Mouse (Mus musculus): Measurements from ENCODE around the gene Vps35l. TPM values are rescaled to one million over a fixed set of nuclear protein-coding genes. Genes with fewer than 3 reads are reported as not detected.
A peak's percentile ranks its signal among the peaks of the same experiment; 100 is the strongest.

Vps35l gene
- 91.0 and 95.1 TPM in 2 replicates for polyA plus RNA-seq (2014; fragmentation: Nextera tagmentation; extraction: Ambion mirVana)

- DNase-seq (ENCODE audit: low spot score) = peak; percentile 93
- peaks cover 6% of the 10 kb centered on the region for H3K4me1 ChIP-seq (ENCODE audit: control insufficient read depth, insufficient read depth, low read length)
- WGBS = 2% methylated on average over 16 of the region's 16 CpGs
- H3K9me3 ChIP-seq (replicated peaks; ENCODE audit: control insufficient read depth, low read length) = no peaks in the 10 kb centered on the region
- peaks cover 20% of the 10 kb centered on the region for H3K36me3 ChIP-seq (ENCODE audit: control insufficient read depth, insufficient read depth, low read length)
- peak within 1 kb of the TSS; percentile 62 for H3K4me3 ChIP-seq (ENCODE audit: low read depth, low read length)
- peak within 1 kb of the TSS; percentile 79 for H3K4me2 ChIP-seq (ENCODE audit: low read length)
- H3K9ac ChIP-seq (ENCODE audit: low read length) = peak within 1 kb of the TSS; percentile 71
- peak; percentile 93 for ATAC-seq
- no peaks in the 10 kb centered on the region for H3K27me3 ChIP-seq (replicated peaks; ENCODE audit: control insufficient read depth, insufficient read depth, low read length)
- H3K27ac ChIP-seq (ENCODE audit: low read depth, low read length) = peak within 1 kb of the TSS; percentile 73
Measured at GRCm38 (mm10) chr7:118739975-118740531, at the start of gene Vps35l. Gene Vps35l, plus strand, starts transcription at chr7:118740226.

GRCm38 (mm10) chr7:118691287-118691686 is 48.7 kb upstream of the Vps35l start:
- Histone ChIP-seq H3K27ac (ENCODE audit: low read depth, low read length) (no peak overlapping the region), H3K4me2 (ENCODE audit: low read length) (no peak overlapping the region), H3K9me3 (replicated peaks; ENCODE audit: control insufficient read depth, low read length) (no peaks in the 10 kb centered on the region), H3K27me3 (replicated peaks; ENCODE audit: control insufficient read depth, insufficient read depth, low read length) (no peaks in the 10 kb centered on the region), H3K4me3 (ENCODE audit: low read depth, low read length) (no peak overlapping the region), H3K36me3 (ENCODE audit: control insufficient read depth, insufficient read depth, low read length) (peaks cover 97% of the 10 kb centered on the region), H3K4me1 (ENCODE audit: control insufficient read depth, insufficient read depth, low read length) (no peaks in the 10 kb centered on the region), H3K9ac (ENCODE audit: low read length) (no peak overlapping the region)
- no peak for DNase-seq (ENCODE audit: low spot score)
- 91% methylated on average over 2 of the region's 2 CpGs for WGBS
- no peak for ATAC-seq

- Histone ChIP-seq H3K4me3 (ENCODE audit: low read depth, low read length) (no peak overlapping the region), H3K9me3 (replicated peaks; ENCODE audit: control insufficient read depth, low read length) (no peaks in the 10 kb centered on the region), H3K27ac (ENCODE audit: low read depth, low read length) (no peak overlapping the region), H3K4me1 (ENCODE audit: control insufficient read depth, insufficient read depth, low read length) (no peaks in the 10 kb centered on the region), H3K9ac (ENCODE audit: low read length) (no peak overlapping the region), H3K4me2 (ENCODE audit: low read length) (no peak overlapping the region), H3K36me3 (ENCODE audit: control insufficient read depth, insufficient read depth, low read length) (peaks cover 74% of the 10 kb centered on the region), H3K27me3 (replicated peaks; ENCODE audit: control insufficient read depth, insufficient read depth, low read length) (no peaks in the 10 kb centered on the region)
- WGBS = 98% methylated on average over 6 of the region's 6 CpGs
- DNase-seq (ENCODE audit: low spot score) = no peak
- no peak for ATAC-seq
Measured at GRCm38 (mm10) chr7:118696146-118696545, 43.9 kb upstream of the Vps35l start.

GRCm38 (mm10) chr7:118697168-118697567 is 42.9 kb upstream of the Vps35l start:
- Histone ChIP-seq H3K4me2 (ENCODE audit: low read length) (no peak overlapping the region), H3K9ac (ENCODE audit: low read length) (no peak overlapping the region), H3K36me3 (ENCODE audit: control insufficient read depth, insufficient read depth, low read length) (peaks cover 71% of the 10 kb centered on the region), H3K9me3 (replicated peaks; ENCODE audit: control insufficient read depth, low read length) (no peaks in the 10 kb centered on the region), H3K4me1 (ENCODE audit: control insufficient read depth, insufficient read depth, low read length) (no peaks in the 10 kb centered on the region), H3K27ac (ENCODE audit: low read depth, low read length) (no peak overlapping the region), H3K4me3 (ENCODE audit: low read depth, low read length) (no peak overlapping the region), H3K27me3 (replicated peaks; ENCODE audit: control insufficient read depth, insufficient read depth, low read length) (no peaks in the 10 kb centered on the region)
- WGBS = 89% methylated on average over 4 of the region's 4 CpGs
- ATAC-seq (no peak), DNase-seq (ENCODE audit: low spot score) (no peak)

- Histone ChIP-seq H3K4me1 (ENCODE audit: control insufficient read depth, insufficient read depth, low read length) (peaks cover 7% of the 10 kb centered on the region), H3K27me3 (replicated peaks; ENCODE audit: control insufficient read depth, insufficient read depth, low read length) (no peaks in the 10 kb centered on the region), H3K9me3 (replicated peaks; ENCODE audit: control insufficient read depth, low read length) (no peaks in the 10 kb centered on the region), H3K9ac (ENCODE audit: low read length) (no peak overlapping the region), H3K4me3 (ENCODE audit: low read depth, low read length) (no peak overlapping the region), H3K36me3 (ENCODE audit: control insufficient read depth, insufficient read depth, low read length) (peaks cover 56% of the 10 kb centered on the region), H3K27ac (ENCODE audit: low read depth, low read length) (no peak overlapping the region), H3K4me2 (ENCODE audit: low read length) (no peak overlapping the region)
- DNase-seq (ENCODE audit: low spot score) (no peak), ATAC-seq (no peak)
- 90% methylated on average over 9 of the region's 9 CpGs for WGBS
Measured at GRCm38 (mm10) chr7:118698882-118699281, 41.1 kb upstream of the Vps35l start.

- DNase-seq (ENCODE audit: low spot score) (no peak), ATAC-seq (no peak)
- peaks cover 16% of the 10 kb centered on the region for H3K36me3 ChIP-seq (ENCODE audit: control insufficient read depth, insufficient read depth, low read length)
- H3K4me3 ChIP-seq (ENCODE audit: low read depth, low read length) = no peak overlapping the region
- H3K27me3 ChIP-seq (replicated peaks; ENCODE audit: control insufficient read depth, insufficient read depth, low read length) = no peaks in the 10 kb centered on the region
- H3K27ac ChIP-seq (ENCODE audit: low read depth, low read length) = no peak overlapping the region
- H3K9me3 ChIP-seq (replicated peaks; ENCODE audit: control insufficient read depth, low read length) = no peaks in the 10 kb centered on the region
- H3K9ac ChIP-seq (ENCODE audit: low read length) = no peak overlapping the region
- WGBS = 89% methylated on average over 15 of the region's 15 CpGs
- H3K4me1 ChIP-seq (ENCODE audit: control insufficient read depth, insufficient read depth, low read length) = peaks cover 21% of the 10 kb centered on the region
- H3K4me2 ChIP-seq (ENCODE audit: low read length) = no peak overlapping the region
Measured at GRCm38 (mm10) chr7:118703144-118703561, 36.9 kb upstream of the Vps35l start.

- Histone ChIP-seq H3K4me1 (ENCODE audit: control insufficient read depth, insufficient read depth, low read length) (peaks cover 21% of the 10 kb centered on the region), H3K27ac (ENCODE audit: low read depth, low read length) (no peak overlapping the region), H3K9ac (ENCODE audit: low read length) (peak overlapping the region; percentile 93; the same call in 1 of the 2 replicates), H3K9me3 (replicated peaks; ENCODE audit: control insufficient read depth, low read length) (no peaks in the 10 kb centered on the region), H3K27me3 (replicated peaks; ENCODE audit: control insufficient read depth, insufficient read depth, low read length) (no peaks in the 10 kb centered on the region), H3K4me3 (ENCODE audit: low read depth, low read length) (peak overlapping the region; percentile 92), H3K36me3 (ENCODE audit: control insufficient read depth, insufficient read depth, low read length) (peaks cover 9% of the 10 kb centered on the region; the same call in 1 of the 2 replicates), H3K4me2 (ENCODE audit: low read length) (peak overlapping the region; percentile 60)
- WGBS = 82% methylated on average over 9 of the region's 9 CpGs
- DNase-seq (ENCODE audit: low spot score) (peak; percentile 17), ATAC-seq (no peak)
Measured at GRCm38 (mm10) chr7:118704001-118704850, 35.8 kb upstream of the Vps35l start.

GRCm38 (mm10) chr7:118705101-118705961 is 34.7 kb upstream of the Vps35l start, which contains the start of gene Gde1:
Gene Gde1, minus strand, starts transcription at chr7:118705778.
- peak within 1 kb of the TSS; percentile 92 for H3K4me3 ChIP-seq (ENCODE audit: low read depth, low read length)
- peak within 1 kb of the TSS; percentile 94 for H3K27ac ChIP-seq (ENCODE audit: low read depth, low read length)
- H3K4me2 ChIP-seq (ENCODE audit: low read length) = peak within 1 kb of the TSS; percentile 60
- peaks cover 21% of the 10 kb centered on the region for H3K4me1 ChIP-seq (ENCODE audit: control insufficient read depth, insufficient read depth, low read length)
- under 1% methylated on average over 64 of the region's 66 CpGs for WGBS
- DNase-seq (ENCODE audit: low spot score) = peak; percentile 93
- peaks cover 9% of the 10 kb centered on the region; the same call in 1 of the 2 replicates for H3K36me3 ChIP-seq (ENCODE audit: control insufficient read depth, insufficient read depth, low read length)
- H3K9me3 ChIP-seq (replicated peaks; ENCODE audit: control insufficient read depth, low read length) = no peaks in the 10 kb centered on the region
- peak; percentile 97 for ATAC-seq
- peak within 1 kb of the TSS; percentile 93 for H3K9ac ChIP-seq (ENCODE audit: low read length)
- H3K27me3 ChIP-seq (replicated peaks; ENCODE audit: control insufficient read depth, insufficient read depth, low read length) = no peaks in the 10 kb centered on the region
